Mouse (Mus musculus): Measurements from ENCODE around the gene Ifne.

Ifne gene

GRCm38 (mm10) chr4:88880101-88880500 lies at the start of gene Ifne:
TSS of gene Ifne (minus strand) at chr4:88880201.
- no peak for DNase-seq (ENCODE audit: low spot score)

- no peak for DNase-seq (ENCODE audit: low spot score)
Measured at GRCm38 (mm10) chr4:88928341-88929102, 48.5 kb upstream of the Ifne start.

GRCm38 (mm10) chr4:88927850-88928249 lies 47.8 kb upstream of the Ifne start:
- no peak for DNase-seq (ENCODE audit: low spot score)

- no peak for DNase-seq (ENCODE audit: low spot score)
Measured at GRCm38 (mm10) chr4:88926637-88927036, 46.6 kb upstream of the Ifne start.

- peak; percentile 30 for DNase-seq (ENCODE audit: low spot score)
Measured at GRCm38 (mm10) chr4:88926082-88926481, 46.1 kb upstream of the Ifne start.

GRCm38 (mm10) chr4:88925456-88925855 lies 45.5 kb upstream of the Ifne start:
- DNase-seq (ENCODE audit: low spot score), result no peak

- no peak for DNase-seq (ENCODE audit: low spot score)
Measured at GRCm38 (mm10) chr4:88921280-88921679, 41.3 kb upstream of the Ifne start.

GRCm38 (mm10) chr4:88917770-88918460 lies 37.9 kb upstream of the Ifne start:
- no peak for DNase-seq (ENCODE audit: low spot score)

- DNase-seq (ENCODE audit: low spot score), result no peak
Measured at GRCm38 (mm10) chr4:88916306-88916705, 36.3 kb upstream of the Ifne start.

GRCm38 (mm10) chr4:88913984-88914383 lies 34.0 kb upstream of the Ifne start:
- no peak for DNase-seq (ENCODE audit: low spot score)

- DNase-seq (ENCODE audit: low spot score), result no peak
Measured at GRCm38 (mm10) chr4:88912882-88913281, 32.9 kb upstream of the Ifne start.

- DNase-seq (ENCODE audit: low spot score), result peak; percentile 36
Measured at GRCm38 (mm10) chr4:88912187-88912586, 32.2 kb upstream of the Ifne start.

- peak; percentile 29 for DNase-seq (ENCODE audit: low spot score)
Measured at GRCm38 (mm10) chr4:88909600-88910534, 29.9 kb upstream of the Ifne start.

GRCm38 (mm10) chr4:88893201-88893754 lies 13.3 kb upstream of the Ifne start:
- DNase-seq (ENCODE audit: low spot score), result no peak

- DNase-seq (ENCODE audit: low spot score), result no peak
Measured at GRCm38 (mm10) chr4:88888236-88888635, 8.2 kb upstream of the Ifne start.

GRCm38 (mm10) chr4:88878772-88879171 lies 1.2 kb downstream of the Ifne start:
- no peak for DNase-seq (ENCODE audit: low spot score)

GRCm38 (mm10) chr4:88878246-88878645 lies 1.8 kb downstream of the Ifne start:
- peak; percentile 24 for DNase-seq (ENCODE audit: low spot score)

GRCm38 (mm10) chr4:88876520-88876919 lies 3.5 kb downstream of the Ifne start:
- no peak for DNase-seq (ENCODE audit: low spot score)

GRCm38 (mm10) chr4:88875435-88876095 lies 4.4 kb downstream of the Ifne start:
- no peak for DNase-seq (ENCODE audit: low spot score)

GRCm38 (mm10) chr4:88872691-88873090 lies 7.3 kb downstream of the Ifne start:
- DNase-seq (ENCODE audit: low spot score), result no peak

Data from yolk sac, embryonic 10.5 days (tissue).